Mouse (Mus musculus) MEL-GATA-1-ER (cell line): ENCODE data around the gene Nhlrc2.

Experiments used
- DNase-seq: peaks from one replicate; pipeline ENCODE4 v3.0.0-alpha.2; 2012; ENCODE audit warnings: low read depth; ENCODE audit errors: extremely low read depth

The Nhlrc2 gene

GRCm38 (mm10) chr19:56619546-56619945 lies 71.5 kb downstream of the Nhlrc2 start:
- no peak for DNase-seq

- DNase-seq, result no peak
Measured at GRCm38 (mm10) chr19:56621876-56622275, 73.8 kb downstream of the Nhlrc2 start.

GRCm38 (mm10) chr19:56627881-56628472 lies 79.9 kb downstream of the Nhlrc2 start:
- no peak for DNase-seq

- DNase-seq, result no peak
Measured at GRCm38 (mm10) chr19:56629647-56630046, 81.6 kb downstream of the Nhlrc2 start.

- no peak for DNase-seq
Measured at GRCm38 (mm10) chr19:56631017-56631416, 83.0 kb downstream of the Nhlrc2 start.

- no peak for DNase-seq
Measured at GRCm38 (mm10) chr19:56631451-56631901, 83.4 kb downstream of the Nhlrc2 start.

- DNase-seq, result no peak
Measured at GRCm38 (mm10) chr19:56637035-56637683, 89.1 kb downstream of the Nhlrc2 start.

- no peak for DNase-seq
Measured at GRCm38 (mm10) chr19:56637684-56638049, 89.6 kb downstream of the Nhlrc2 start.

GRCm38 (mm10) chr19:56647451-56648120 lies 99.5 kb downstream of the Nhlrc2 start:
- no peak for DNase-seq

- DNase-seq, result no peak
Measured at GRCm38 (mm10) chr19:56651262-56651661, 103.2 kb downstream of the Nhlrc2 start.

GRCm38 (mm10) chr19:56652034-56652962 lies 104.2 kb downstream of the Nhlrc2 start:
- DNase-seq, result no peak
